Mouse (Mus musculus) fibroblast of lung, adult 2 months (primary cell): ENCODE results near the gene Morn1.

Source experiments
- DNase-seq: peaks from one replicate; pipeline ENCODE4 v3.0.0-alpha.2; 2011; ENCODE audit warnings: low read depth

Gene Morn1

DNA sequence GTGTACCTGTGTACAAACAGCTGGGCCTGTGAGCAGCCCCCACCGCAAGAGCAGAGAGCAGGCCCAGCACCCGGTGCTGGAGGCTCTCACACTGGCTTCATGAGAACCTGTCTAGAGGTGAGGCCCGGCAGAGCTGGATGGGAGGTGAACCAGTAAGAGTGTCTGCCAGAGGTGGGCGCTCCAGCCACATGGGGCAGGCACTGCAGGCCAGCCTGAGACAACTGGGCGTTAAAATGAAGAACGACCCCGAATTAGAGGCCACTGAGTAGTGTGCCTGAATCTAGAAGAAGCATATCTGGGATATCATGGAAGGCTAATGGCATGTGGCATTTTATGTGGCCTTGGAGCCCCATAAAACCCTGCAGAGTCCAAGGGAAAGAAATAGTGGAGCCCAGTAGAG lies 33.7 kb downstream of the Morn1 start:
- DNase-seq, result no peak

DNA sequence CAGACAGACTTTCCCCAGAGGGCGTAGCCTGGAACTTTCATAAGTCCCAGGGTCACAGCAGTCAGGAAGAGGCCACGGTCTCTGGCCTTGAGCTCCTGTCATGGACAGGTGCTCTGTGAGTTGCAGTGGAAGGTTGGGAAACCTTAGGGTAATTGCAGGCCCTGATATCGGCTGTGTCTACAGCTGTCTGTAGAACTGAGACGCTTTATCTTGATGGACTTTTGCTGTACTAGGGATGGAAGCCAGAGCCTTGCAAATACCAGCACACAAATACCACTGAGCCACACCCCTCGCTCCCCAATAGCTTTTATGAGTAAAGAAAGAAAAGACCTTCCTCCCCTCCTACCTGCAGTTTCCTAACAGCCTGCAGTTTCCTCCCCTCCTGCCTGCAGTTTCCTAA lies 34.2 kb downstream of the Morn1 start:
- no peak for DNase-seq

- DNase-seq, result no peak
These were observed 34.8 kb downstream of the Morn1 start for GRCm38 (mm10) chr4:155121222-155121621.

GRCm38 (mm10) chr4:155121915-155122443 lies 35.6 kb downstream of the Morn1 start:
- DNase-seq, result no peak

GRCm38 (mm10) chr4:155122444-155123040 lies 36.2 kb downstream of the Morn1 start:
- peak; percentile 77 for DNase-seq

- no peak for DNase-seq
These were observed 37.6 kb downstream of the Morn1 start for GRCm38 (mm10) chr4:155123868-155124534.

GRCm38 (mm10) chr4:155125310-155125709 lies 38.9 kb downstream of the Morn1 start:
- DNase-seq, result no peak

GRCm38 (mm10) chr4:155126194-155126593 lies 39.8 kb downstream of the Morn1 start:
- no peak for DNase-seq

- no peak for DNase-seq
These were observed 40.4 kb downstream of the Morn1 start for GRCm38 (mm10) chr4:155126602-155127372.

DNA sequence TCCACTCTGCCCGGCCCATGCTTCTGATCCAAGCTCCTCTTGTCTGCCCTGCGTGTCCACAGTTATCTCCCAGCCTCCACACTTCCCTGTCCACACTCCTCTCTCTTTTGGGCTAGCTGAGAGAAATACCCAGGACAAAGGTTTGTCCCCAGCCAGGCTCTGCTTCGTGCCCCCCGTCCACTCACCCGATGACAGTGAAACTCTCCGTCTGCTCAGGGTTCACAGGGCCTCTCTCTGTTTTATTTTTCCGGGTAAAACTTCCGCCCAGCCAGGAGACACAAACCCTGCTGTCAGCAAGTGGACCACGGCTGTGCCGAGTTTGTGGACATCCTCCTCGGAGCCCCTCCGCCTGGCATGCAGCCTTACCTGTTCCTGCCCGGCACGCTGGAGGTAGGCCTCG lies 42.0 kb downstream of the Morn1 start:
- DNase-seq, result no peak

GRCm38 (mm10) chr4:155129132-155129917 lies 42.9 kb downstream of the Morn1 start:
- DNase-seq, result no peak

GRCm38 (mm10) chr4:155129996-155130395 lies 43.6 kb downstream of the Morn1 start:
- peak; percentile 99 for DNase-seq

DNA sequence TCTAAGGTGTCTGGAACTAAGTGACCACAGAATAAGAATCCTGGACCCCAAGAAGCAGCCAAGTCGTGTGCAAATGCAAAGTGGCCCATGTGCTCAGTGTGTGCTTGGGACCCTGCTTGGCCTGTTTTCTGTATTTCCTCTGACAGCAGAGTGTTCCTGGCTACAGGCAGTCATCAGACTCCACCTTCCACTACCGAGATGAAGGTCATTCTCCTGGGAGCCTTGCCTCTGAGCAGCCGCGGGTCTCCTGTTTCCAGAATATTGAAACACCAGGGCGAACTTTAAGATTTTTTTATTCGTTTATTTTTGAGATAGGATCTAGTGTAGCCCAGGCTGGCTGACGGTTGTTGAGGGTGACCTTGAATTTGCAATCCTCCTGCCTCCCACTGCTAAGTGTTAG lies 44.2 kb downstream of the Morn1 start:
- no peak for DNase-seq

- DNase-seq, result no peak
These were observed 46.8 kb downstream of the Morn1 start for GRCm38 (mm10) chr4:155133188-155133587.

DNA sequence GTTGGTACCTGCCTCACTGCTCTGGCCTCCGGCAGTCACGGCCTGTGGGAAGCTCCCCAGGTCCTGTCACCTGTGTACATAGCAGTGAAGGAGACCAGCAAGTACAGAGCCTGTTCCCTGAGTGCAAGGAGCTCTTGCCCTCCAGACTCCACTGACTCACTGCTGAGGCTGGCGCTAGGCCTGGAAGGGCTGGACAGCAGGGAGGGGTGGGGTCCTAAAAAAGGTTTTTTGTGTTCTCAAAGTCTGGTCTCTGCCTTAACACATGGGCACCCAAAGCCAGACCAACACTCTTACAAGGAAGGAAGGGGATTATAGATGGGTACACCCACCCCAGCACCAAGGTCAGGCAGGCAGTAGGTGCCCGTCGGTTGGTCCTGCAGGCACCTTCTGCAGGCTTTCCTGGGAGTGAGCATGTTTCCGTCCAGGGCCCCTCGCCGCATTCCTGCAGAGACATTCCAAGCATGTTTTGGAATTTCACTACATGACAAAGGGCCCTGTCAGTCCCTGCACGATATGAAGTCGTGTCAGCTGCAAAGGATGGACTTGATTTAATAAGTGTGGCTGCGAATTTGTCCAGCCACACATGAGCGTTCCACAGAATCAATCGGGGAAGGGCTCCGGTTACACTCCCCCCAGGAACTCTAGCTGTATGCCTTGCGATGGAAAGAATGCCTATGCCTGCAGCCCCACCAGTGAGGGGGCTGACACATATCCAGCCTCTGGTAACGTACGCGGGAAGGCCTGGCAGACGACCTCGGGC lies 47.5 kb downstream of the Morn1 start:
- peak; percentile 82 for DNase-seq

DNA sequence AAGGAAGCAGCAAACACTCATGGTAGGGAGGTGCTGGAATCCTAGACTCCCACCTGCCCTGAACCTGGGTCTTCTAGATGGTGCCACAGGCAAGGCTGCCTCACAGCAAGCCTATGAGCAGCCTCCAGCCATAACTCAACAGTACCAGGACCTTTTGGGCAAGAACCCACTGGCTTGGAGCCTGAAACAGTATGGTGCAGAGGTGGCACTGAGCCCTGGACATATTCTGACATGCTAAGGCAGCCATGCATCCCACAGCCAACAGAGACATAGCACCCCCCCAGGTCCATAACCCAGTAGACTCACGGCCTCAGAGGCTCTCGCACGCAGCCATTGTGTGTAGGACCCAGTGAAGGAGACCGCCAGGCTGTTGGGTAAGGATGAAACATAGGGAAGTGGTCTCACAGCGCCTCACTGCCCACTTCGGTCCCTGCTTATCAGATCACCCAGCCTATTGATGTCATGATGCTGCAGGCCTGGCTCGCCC lies 48.4 kb downstream of the Morn1 start:
- DNase-seq, result no peak

DNA sequence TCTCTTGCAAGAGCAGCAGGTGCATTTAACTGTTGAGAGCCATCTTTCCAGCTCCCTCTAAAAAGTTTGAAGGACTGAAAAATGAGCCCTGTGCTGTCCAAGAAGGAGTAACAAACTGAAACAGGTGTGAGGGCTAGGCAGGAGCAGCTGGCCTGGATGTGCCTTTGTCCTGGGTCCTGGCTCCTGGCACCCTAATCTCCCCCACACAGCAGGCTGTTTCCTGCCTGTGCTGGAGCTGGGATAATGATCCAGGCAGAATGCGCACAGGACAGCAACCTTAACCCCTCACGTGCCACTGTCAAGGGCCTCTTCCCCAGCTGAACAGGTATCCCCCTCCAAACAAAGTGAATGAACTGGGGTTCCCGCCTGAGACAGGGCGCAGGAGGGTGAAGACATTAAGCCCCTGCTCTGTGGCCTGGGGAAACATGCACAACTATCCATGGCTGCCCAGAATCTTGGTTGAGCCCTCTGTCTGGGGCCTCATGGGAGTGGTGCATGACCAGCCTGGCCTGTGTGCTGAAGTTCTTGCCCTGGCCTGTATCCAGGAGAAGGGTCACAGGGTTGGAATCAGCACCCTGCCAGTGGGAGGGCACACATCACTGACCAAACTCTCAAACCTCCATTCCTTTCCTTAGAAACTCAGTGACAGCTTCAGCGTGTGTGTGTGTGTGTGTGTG lies 49.7 kb downstream of the Morn1 start:
- DNase-seq, result no peak

GRCm38 (mm10) chr4:155137891-155138290 lies 51.5 kb downstream of the Morn1 start:
- DNase-seq, result no peak

DNA sequence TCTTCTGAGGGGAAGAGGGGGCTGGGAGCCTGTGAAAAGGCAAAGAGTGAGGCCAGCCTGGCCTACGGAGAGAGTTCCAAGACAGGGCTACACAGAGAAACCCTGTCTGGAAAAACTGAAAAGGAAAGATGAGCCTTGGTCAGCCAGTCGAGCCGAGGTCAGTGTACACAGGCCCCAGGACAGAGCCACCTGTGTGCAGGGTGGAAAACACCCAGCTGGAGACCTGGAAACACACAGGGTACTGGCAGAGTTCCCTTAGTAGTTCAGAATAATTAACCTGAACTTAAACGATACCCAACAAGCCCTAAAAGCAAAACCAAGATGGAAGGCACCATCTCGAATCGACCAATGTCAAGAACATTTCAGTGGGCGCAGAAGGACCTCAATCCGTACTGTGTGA lies 52.1 kb downstream of the Morn1 start:
- DNase-seq, result no peak

DNA sequence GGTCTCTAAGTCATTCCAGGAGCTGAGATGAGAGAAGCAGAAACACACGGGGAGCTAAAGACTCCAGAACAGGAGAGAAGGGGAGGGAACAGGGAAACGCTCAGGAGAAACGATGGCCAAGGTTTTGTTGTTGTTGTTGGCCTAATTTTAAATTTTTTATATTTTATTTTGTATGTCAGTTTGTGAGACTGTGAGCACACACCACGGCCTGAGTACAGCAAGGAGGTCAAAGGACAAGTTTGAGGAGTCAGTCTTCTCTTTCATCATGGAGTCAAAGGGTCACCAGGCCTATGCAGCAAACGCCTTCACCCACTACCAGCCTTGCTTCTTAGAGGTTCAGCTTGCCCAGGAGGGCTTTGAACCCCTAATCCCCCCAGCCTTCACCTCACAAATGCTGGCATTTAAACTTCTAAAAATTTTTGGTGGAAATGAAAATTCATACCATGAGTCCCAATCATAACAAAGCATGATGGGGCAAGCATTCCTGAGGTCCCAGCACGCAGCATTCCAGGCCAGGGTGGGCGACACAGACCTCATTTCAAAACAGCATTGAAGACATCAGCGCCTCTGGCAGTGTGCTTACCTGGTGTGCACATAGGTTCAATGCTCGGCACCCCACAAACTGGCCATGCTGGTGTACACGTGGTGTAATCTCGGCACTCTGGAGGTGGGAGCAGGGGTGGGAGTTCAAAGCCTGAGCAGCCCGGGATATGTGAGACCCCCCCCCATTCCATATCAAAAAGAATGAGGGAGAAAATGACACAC lies 53.1 kb downstream of the Morn1 start:
- DNase-seq, result no peak
